Mouse (Mus musculus) activated CD4-positive, CD25-positive, alpha-beta regulatory T cell, adult 4 months (primary cell): Measurements from ENCODE around the gene Hand2. TPM values are rescaled to one million over a fixed set of nuclear protein-coding genes. Genes with fewer than 3 reads are reported as not detected.

ENCODE experiments used
- ATAC-seq: one replicate; pipeline ENCODE4 v1.8.0; 2017
- polyA plus RNA-seq, 2 experiments: library from polyadenylated mRNA; unstranded; fragments of 100-300 nt; shearing (Covaris generic); gene quantifications; one replicate each; pipeline ENCODE4 v1.2.1; 2017

Gene Hand2
- polyA plus RNA-seq, 2 experiments from 2014 or later: not detected

GRCm38 (mm10) chr8:57342386-57343090 lies 21.8 kb downstream of the Hand2 start:
- no peak for ATAC-seq

DNA sequence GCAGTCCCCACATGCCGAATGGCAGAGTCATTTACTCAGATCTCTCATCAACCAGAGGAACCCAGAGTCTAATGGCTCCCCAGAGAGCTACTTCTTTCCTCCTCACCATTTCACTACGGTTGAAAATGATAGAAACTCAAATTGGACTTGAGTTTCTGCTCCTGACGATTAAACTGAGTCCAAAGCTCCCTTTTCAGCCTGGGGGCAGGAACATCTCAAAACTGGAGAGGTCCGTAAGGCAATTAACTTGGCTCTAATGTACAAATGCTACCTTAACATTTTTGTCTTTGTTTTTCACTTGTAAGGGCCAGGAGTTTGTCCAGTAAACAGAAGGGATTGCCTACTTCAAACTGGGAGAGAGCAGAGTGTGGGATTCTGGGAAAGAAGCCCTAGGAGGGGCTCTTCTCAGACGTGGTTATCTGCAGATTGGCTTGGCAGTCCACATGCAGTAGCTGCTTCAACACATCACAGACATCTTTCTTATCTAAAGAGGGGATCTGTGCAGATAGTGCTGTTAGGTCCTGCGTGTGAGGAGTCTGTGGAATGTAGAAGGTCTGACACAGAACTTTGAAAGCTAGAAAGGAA lies 23.0 kb downstream of the Hand2 start:
- no peak for ATAC-seq

GRCm38 (mm10) chr8:57344956-57345870 lies 24.4 kb downstream of the Hand2 start:
- no peak for ATAC-seq

DNA sequence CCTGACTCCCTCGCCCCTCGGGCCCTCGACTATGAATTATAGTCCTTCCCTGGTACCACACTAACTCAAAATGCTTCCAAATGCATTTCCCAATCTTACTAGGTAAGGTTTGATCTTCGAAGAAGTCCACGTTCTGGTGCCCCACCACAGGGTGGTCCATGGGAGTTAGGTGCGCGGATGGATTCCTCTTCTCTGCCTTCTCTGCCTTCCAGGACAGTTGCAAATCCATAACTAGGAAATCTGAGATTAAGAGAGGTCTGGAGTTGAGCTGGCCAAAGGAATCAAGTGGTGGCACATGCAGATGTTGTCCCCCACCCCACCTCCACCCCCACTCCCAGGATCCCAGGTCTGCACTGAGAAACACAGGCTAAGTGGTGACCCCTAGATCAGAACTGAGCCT lies 25.6 kb downstream of the Hand2 start:
- ATAC-seq: no peak

DNA sequence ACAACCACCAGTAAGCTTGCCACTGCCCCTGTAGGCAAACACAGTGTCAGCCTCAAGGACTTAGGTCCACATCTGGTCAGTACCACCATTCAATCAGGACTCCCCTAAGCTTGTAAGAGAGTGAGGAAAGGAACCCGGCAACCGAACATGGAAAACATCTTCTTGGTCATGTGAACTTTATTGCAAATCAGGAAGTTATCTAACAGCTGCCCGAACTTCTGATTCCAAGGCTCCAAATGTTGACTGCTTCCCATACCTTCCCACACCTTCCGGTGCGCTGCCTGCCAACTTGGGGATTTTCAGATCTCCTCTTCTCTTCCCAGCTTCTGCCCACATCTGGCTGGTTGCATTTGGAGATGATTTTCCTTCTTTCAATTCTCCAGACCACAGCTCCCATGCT lies 26.4 kb downstream of the Hand2 start:
- ATAC-seq: no peak

GRCm38 (mm10) chr8:57348251-57348650 lies 27.5 kb downstream of the Hand2 start:
- ATAC-seq: no peak

GRCm38 (mm10) chr8:57348866-57349520 lies 28.2 kb downstream of the Hand2 start:
- ATAC-seq: no peak

GRCm38 (mm10) chr8:57351861-57352260 lies 31.1 kb downstream of the Hand2 start:
- ATAC-seq: no peak

GRCm38 (mm10) chr8:57353346-57354305 lies 32.8 kb downstream of the Hand2 start:
- ATAC-seq: no peak

- no peak for ATAC-seq
These were observed 34.1 kb downstream of the Hand2 start for GRCm38 (mm10) chr8:57354876-57355275.

- ATAC-seq: no peak
These were observed 35.9 kb downstream of the Hand2 start for GRCm38 (mm10) chr8:57356529-57357325.

DNA sequence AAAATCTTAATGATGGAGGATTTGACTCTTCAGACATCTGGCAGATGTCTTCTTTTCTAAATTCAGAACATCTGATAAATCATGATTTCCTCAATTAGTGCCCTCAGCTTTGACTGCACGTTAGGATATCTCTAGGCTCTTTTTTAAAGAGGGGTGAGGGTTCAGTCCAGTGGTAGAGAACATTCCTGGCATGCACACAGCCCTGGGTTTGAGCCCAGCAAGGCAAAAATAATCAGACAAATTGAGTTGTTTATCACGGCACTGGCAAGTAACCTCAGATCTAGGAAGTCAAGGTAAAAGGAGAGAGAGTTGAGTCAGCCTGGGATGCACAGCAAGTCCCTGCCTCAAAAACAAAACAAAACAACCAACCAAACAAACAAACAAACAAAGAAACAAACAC lies 39.7 kb downstream of the Hand2 start:
- ATAC-seq: no peak

DNA sequence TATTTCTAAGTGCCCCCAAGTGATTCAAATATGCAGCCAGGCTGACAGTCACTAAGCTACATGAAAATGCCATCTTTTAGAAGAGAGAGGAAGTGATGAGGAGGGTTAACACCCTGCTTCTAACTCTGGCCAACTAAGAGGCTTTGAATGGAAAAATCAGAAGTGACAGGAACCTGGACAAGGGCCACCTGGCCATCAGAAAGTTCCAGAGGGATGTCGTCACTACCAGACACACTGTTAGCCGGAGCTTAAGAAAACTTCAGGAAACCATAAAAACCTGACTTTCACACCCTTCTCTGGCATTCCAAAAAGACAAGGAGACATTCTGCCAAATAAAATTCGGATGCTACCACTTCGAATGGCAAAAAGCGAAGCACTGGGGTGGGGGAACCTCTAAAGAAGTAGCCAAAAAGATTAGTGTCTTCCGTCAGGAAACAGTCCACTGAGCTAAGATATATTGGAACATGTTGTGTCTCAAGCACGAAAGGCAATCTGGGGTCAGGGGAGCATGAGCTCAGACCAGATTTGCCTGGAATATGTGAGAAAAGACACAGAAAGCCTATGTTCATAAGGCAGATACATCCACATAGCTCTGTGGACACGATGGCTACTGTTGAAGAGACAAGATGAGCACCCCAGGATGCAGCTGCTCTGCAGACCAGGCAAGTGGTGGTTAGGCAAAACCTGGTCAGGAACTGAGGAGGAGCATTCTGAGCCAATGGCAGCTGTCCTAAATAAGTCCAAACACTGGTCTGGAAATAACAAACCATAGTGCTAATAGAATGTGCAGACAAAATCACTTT lies 40.4 kb downstream of the Hand2 start:
- no peak for ATAC-seq

- no peak for ATAC-seq
These were observed 42.1 kb downstream of the Hand2 start for GRCm38 (mm10) chr8:57362881-57363280.

GRCm38 (mm10) chr8:57374044-57374443 lies 53.3 kb downstream of the Hand2 start:
- no peak for ATAC-seq

Other genes starting within 250 kb of the Hand2 start
- not detected for gene Scrg1, start 134.9 kb downstream of the Hand2 start, polyA plus RNA-seq
- gene Sap30, start 166.9 kb downstream of the Hand2 start, polyA plus RNA-seq: under 1 TPM; 0.94 to 0.99 TPM
- gene Hmgb2, start 190.9 kb downstream of the Hand2 start, polyA plus RNA-seq: 100 to 1,000 TPM; 481 to 544 TPM